Mouse (Mus musculus): ENCODE results near the gene Trpm3.

- TF ChIP-seq CTCF (IDR thresholded peaks at IDR 0.05; ENCODE audit: low read depth, low read length) (no peak), TAL1 (conservative IDR thresholded peaks at IDR 0.05; ENCODE audit: low read depth, low read length) (no peak), GATA2 (IDR thresholded peaks at IDR 0.05; ENCODE audit: borderline replicate concordance, low read depth, low read length) (no peak)
These were observed 6.2 kb upstream of the Trpm3 start for GRCm38 (mm10) chr19:22132626-22133025.
